Mouse (Mus musculus) cerebellum, adult 18-20 months (tissue): ENCODE data around the gene Olfr641.

ENCODE experiments used
- DNase-seq, 2 experiments: peaks; one replicate each; pipeline ENCODE4 v3.0.0; 2021

Gene Olfr641

GRCm38 (mm10) chr7:104035145-104035544, at the start of gene Olfr641:
Gene Olfr641, plus strand, starts transcription at chr7:104035445.
- DNase-seq = no peak

- DNase-seq = no peak
These were observed 36.8 kb upstream of the Olfr641 start, which contains the start of gene Olfr638 for GRCm38 (mm10) chr7:103998446-103998845. Gene Olfr638, plus strand, starts transcription at chr7:103998746.

- no peak for DNase-seq
These were observed 36.1 kb upstream of the Olfr641 start for GRCm38 (mm10) chr7:103999124-103999523.

GRCm38 (mm10) chr7:104017203-104017602, 18.0 kb upstream of the Olfr641 start, which contains the start of gene Olfr639:
Gene Olfr639, minus strand, starts transcription at chr7:104017303.
- DNase-seq = no peak

GRCm38 (mm10) chr7:104018953-104019352, 16.3 kb upstream of the Olfr641 start:
- DNase-seq = no peak

GRCm38 (mm10) chr7:104021651-104022050, 13.6 kb upstream of the Olfr641 start:
- DNase-seq = no peak

- DNase-seq = no peak
These were observed 9.8 kb upstream of the Olfr641 start, which contains the start of gene Olfr640 for GRCm38 (mm10) chr7:104025473-104025872. Gene Olfr640, minus strand, starts transcription at chr7:104025573.

GRCm38 (mm10) chr7:104026978-104027377, 8.3 kb upstream of the Olfr641 start:
- DNase-seq = no peak

- no peak for DNase-seq
These were observed 15.5 kb downstream of the Olfr641 start for GRCm38 (mm10) chr7:104050745-104051144.

- no peak for DNase-seq
These were observed 17.3 kb downstream of the Olfr641 start, which contains the start of gene Olfr642 for GRCm38 (mm10) chr7:104052566-104052965. Gene Olfr642, minus strand, starts transcription at chr7:104052666.

GRCm38 (mm10) chr7:104059215-104059614, 24.0 kb downstream of the Olfr641 start:
- DNase-seq = no peak

- no peak for DNase-seq
These were observed 26.1 kb downstream of the Olfr641 start, which contains the start of gene 4930516K23Rik for GRCm38 (mm10) chr7:104061345-104061744. Gene 4930516K23Rik, minus strand, starts transcription at chr7:104061445.

GRCm38 (mm10) chr7:104071769-104072168, 36.5 kb downstream of the Olfr641 start, which contains the start of gene Olfr644:
Gene Olfr644, minus strand, starts transcription at chr7:104071869.
- no peak for DNase-seq

GRCm38 (mm10) chr7:104085365-104085764, 50.1 kb downstream of the Olfr641 start, which contains the start of gene Olfr645:
Gene Olfr645, minus strand, starts transcription at chr7:104085465.
- DNase-seq = no peak
